Mouse (Mus musculus): ENCODE results near the gene Extl2.

GRCm38 (mm10) chr3:115962028-115962415, 45.2 kb upstream of the Extl2 start:
- TF ChIP-seq POLR2A (IDR thresholded peaks at IDR 0.05; ENCODE audit: low read depth, low read length) (no peak), CTCF (IDR thresholded peaks at IDR 0.05; ENCODE audit: extremely low read depth, insufficient read length, insufficient replicate concordance, low read depth, low read length) (no peak)
